Mouse (Mus musculus): ENCODE measurements around the gene Cdk2ap1. TPM values are rescaled to one million over a fixed set of nuclear protein-coding genes. Genes with fewer than 3 reads are reported as not detected.
"Not testable (repeated sequence)": the region's sequence is repeated elsewhere in the genome, so short reads cannot be mapped to it uniquely, and the experiment has no call there.

Gene Cdk2ap1
- polyA plus RNA-seq, 1 experiment from 2014 or later = 6.2 TPM

DNA sequence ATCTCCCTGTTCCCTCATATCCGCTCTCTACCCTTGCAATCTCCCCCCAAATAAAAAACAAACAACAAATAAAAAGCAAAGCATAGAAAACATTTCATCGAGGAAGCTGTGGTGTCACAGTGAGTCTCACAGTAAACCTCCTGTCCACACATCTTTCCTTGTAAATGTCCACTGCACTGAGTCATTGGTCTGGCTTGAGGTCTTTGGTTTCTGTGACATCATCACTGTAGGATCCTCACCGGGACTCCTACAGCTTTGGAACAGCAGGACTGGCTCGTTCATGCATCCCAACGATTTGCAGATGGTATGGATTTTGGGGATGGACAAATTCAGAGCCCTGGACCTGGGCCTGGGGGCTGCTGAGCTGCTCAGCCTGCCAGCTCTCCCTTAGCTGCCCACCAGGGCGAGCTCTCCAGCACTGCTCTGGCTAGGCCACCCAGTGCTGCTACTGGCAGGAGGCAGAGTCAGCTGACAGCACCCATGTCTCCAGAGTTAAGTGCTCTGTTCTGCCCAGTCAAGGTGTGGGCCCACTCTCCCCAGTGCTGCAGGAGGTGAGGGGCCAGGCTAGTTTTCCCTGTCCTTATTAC is 21.0 kb downstream of the Cdk2ap1 start:
- not testable (repeated sequence) for H3K4me3 ChIP-seq (ENCODE audit: low read depth, low read length); H3K27me3 ChIP-seq (ENCODE audit: control insufficient read depth, insufficient read depth, low read depth, low read length); H3K27ac ChIP-seq (ENCODE audit: low read length); H3K9ac ChIP-seq (ENCODE audit: low read depth, low read length); H3K4me2 ChIP-seq (ENCODE audit: low read depth, low read length); ATAC-seq (ENCODE audit: low read depth); H3K4me1 ChIP-seq (ENCODE audit: control insufficient read depth, low read depth, low read length); H3K36me3 ChIP-seq (ENCODE audit: control insufficient read depth, insufficient read depth); H3K9me3 ChIP-seq (replicated peaks; ENCODE audit: control insufficient read depth, low read length)
- 65% methylated on average over 6 of the region's 6 CpGs for WGBS (ENCODE audit: insufficient replicate concordance)

- 70% methylated on average over 8 of the region's 8 CpGs for WGBS (ENCODE audit: insufficient replicate concordance)
- H3K27ac ChIP-seq (ENCODE audit: low read length) = no peak overlapping the region
- ATAC-seq (ENCODE audit: low read depth) = no peak
- H3K36me3 ChIP-seq (ENCODE audit: control insufficient read depth, insufficient read depth) = no peaks in the 10 kb centered on the region
- H3K9me3 ChIP-seq (replicated peaks; ENCODE audit: control insufficient read depth, low read length) = no peaks in the 10 kb centered on the region
- H3K4me2 ChIP-seq (ENCODE audit: low read depth, low read length) = no peak overlapping the region
- no peaks in the 10 kb centered on the region for H3K4me1 ChIP-seq (ENCODE audit: control insufficient read depth, low read depth, low read length)
- no peak overlapping the region for H3K4me3 ChIP-seq (ENCODE audit: low read depth, low read length)
- H3K9ac ChIP-seq (ENCODE audit: low read depth, low read length) = no peak overlapping the region
- no peaks in the 10 kb centered on the region for H3K27me3 ChIP-seq (ENCODE audit: control insufficient read depth, insufficient read depth, low read depth, low read length)
Observed at GRCm38 (mm10) chr5:124338791-124339190, 24.1 kb downstream of the Cdk2ap1 start.

- no peak overlapping the region for H3K27ac ChIP-seq (ENCODE audit: low read length)
- 77% methylated on average over 9 of the region's 9 CpGs for WGBS (ENCODE audit: insufficient replicate concordance)
- H3K36me3 ChIP-seq (ENCODE audit: control insufficient read depth, insufficient read depth) = no peaks in the 10 kb centered on the region
- no peak overlapping the region for H3K4me2 ChIP-seq (ENCODE audit: low read depth, low read length)
- no peak for ATAC-seq (ENCODE audit: low read depth)
- H3K4me3 ChIP-seq (ENCODE audit: low read depth, low read length) = no peak overlapping the region
- H3K4me1 ChIP-seq (ENCODE audit: control insufficient read depth, low read depth, low read length) = no peaks in the 10 kb centered on the region
- H3K9ac ChIP-seq (ENCODE audit: low read depth, low read length) = no peak overlapping the region
- H3K9me3 ChIP-seq (replicated peaks; ENCODE audit: control insufficient read depth, low read length) = no peaks in the 10 kb centered on the region
- no peaks in the 10 kb centered on the region for H3K27me3 ChIP-seq (ENCODE audit: control insufficient read depth, insufficient read depth, low read depth, low read length)
Observed at GRCm38 (mm10) chr5:124337909-124338308, 25.0 kb downstream of the Cdk2ap1 start.

DNA sequence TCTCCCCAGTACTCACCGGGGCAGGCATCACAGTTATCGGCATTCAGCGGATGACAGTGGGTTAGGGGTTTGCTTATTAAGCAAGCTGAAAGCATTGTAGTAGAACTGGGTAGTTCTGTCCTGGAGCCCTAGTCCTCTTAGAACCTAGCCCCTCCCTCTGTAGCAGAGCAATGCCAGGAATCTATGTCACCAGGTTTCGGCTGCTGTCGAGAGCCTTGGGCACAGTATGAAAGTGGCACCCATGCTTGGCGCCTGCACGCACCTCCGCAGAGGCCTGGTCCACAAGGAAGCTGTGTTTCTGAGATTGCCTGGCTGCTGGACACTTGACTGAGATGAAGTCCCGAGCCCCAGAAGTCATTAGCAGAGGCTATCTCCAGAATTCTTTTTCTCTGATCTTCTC is 25.8 kb downstream of the Cdk2ap1 start:
- ATAC-seq (ENCODE audit: low read depth) = no peak
- no peaks in the 10 kb centered on the region for H3K27me3 ChIP-seq (ENCODE audit: control insufficient read depth, insufficient read depth, low read depth, low read length)
- no peak overlapping the region for H3K4me3 ChIP-seq (ENCODE audit: low read depth, low read length)
- WGBS (ENCODE audit: insufficient replicate concordance) = 82% methylated on average over 9 of the region's 9 CpGs
- H3K9ac ChIP-seq (ENCODE audit: low read depth, low read length) = no peak overlapping the region
- no peak overlapping the region for H3K4me2 ChIP-seq (ENCODE audit: low read depth, low read length)
- H3K36me3 ChIP-seq (ENCODE audit: control insufficient read depth, insufficient read depth) = no peaks in the 10 kb centered on the region
- no peaks in the 10 kb centered on the region for H3K4me1 ChIP-seq (ENCODE audit: control insufficient read depth, low read depth, low read length)
- no peaks in the 10 kb centered on the region for H3K9me3 ChIP-seq (replicated peaks; ENCODE audit: control insufficient read depth, low read length)
- no peak overlapping the region for H3K27ac ChIP-seq (ENCODE audit: low read length)

GRCm38 (mm10) chr5:124334392-124334791 is 28.5 kb downstream of the Cdk2ap1 start:
- WGBS (ENCODE audit: insufficient replicate concordance) = 57% methylated on average over 6 of the region's 6 CpGs
- H3K4me1 ChIP-seq (ENCODE audit: control insufficient read depth, low read depth, low read length) = no peaks in the 10 kb centered on the region
- H3K4me2 ChIP-seq (ENCODE audit: low read depth, low read length) = no peak overlapping the region
- ATAC-seq (ENCODE audit: low read depth) = peak; percentile 21; the same call in 1 of the 2 replicates
- H3K27me3 ChIP-seq (ENCODE audit: control insufficient read depth, insufficient read depth, low read depth, low read length) = no peaks in the 10 kb centered on the region
- no peaks in the 10 kb centered on the region for H3K9me3 ChIP-seq (replicated peaks; ENCODE audit: control insufficient read depth, low read length)
- no peak overlapping the region for H3K4me3 ChIP-seq (ENCODE audit: low read depth, low read length)
- no peak overlapping the region for H3K27ac ChIP-seq (ENCODE audit: low read length)
- H3K36me3 ChIP-seq (ENCODE audit: control insufficient read depth, insufficient read depth) = no peaks in the 10 kb centered on the region
- H3K9ac ChIP-seq (ENCODE audit: low read depth, low read length) = no peak overlapping the region

GRCm38 (mm10) chr5:124330086-124330485 is 32.8 kb downstream of the Cdk2ap1 start:
- no peak for ATAC-seq (ENCODE audit: low read depth)
- no peaks in the 10 kb centered on the region for H3K36me3 ChIP-seq (ENCODE audit: control insufficient read depth, insufficient read depth)
- H3K4me3 ChIP-seq (ENCODE audit: low read depth, low read length) = no peak overlapping the region
- no peak overlapping the region for H3K27ac ChIP-seq (ENCODE audit: low read length)
- no peaks in the 10 kb centered on the region for H3K27me3 ChIP-seq (ENCODE audit: control insufficient read depth, insufficient read depth, low read depth, low read length)
- H3K4me2 ChIP-seq (ENCODE audit: low read depth, low read length) = no peak overlapping the region
- H3K4me1 ChIP-seq (ENCODE audit: control insufficient read depth, low read depth, low read length) = peaks cover 20% of the 10 kb centered on the region
- no peak overlapping the region for H3K9ac ChIP-seq (ENCODE audit: low read depth, low read length)
- 78% methylated on average over 6 of the region's 6 CpGs for WGBS (ENCODE audit: insufficient replicate concordance)
- H3K9me3 ChIP-seq (replicated peaks; ENCODE audit: control insufficient read depth, low read length) = no peaks in the 10 kb centered on the region

DNA sequence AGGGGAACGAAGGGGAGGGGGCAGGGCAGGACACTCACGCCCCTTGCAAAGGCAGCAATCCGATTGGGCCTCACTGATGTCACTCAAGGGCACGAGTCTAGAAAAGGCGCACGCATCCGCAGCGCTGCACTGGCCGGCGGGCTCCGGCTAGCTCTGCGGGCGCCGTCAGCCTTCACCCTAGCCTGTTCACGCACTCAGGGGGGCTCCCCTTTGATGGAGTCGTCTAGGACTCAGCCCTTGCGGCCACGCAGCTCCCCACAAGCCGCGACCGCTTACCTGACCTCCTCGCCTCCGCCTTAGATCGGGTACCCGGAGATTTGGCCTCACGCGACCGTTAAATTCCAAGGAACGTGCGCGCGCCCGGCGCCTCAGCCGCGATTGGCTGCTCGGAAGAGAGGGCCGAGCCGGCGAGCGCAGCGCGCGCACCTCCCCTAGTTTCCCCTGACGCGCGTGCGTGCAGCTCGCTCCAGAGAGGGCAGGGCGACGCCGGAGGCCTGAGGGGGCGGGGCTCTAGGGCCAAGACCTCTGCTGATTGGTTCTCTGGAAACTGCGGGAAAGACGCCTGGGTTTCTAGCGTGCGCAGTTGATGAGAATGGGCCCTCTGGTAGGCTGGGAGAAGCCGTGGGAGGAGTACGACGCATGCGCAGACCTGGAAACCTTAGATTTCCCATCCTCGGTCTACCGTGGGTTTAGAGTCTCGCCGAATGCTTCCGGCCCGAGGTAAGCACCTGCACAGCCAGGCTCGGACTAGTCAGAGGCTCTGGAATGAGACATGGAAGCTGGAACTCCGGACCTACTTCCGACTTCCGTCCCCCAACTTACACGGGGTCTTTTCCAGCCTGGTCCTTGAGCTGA is 35.1 kb downstream of the Cdk2ap1 start, which contains the start of the genes Mphosph9 and 2810006K23Rik:
Gene Mphosph9 (minus strand): TSS at position 463 of the 855 bp plus-strand sequence.
Gene 2810006K23Rik (plus strand): TSS at position 580 of the 855 bp plus-strand sequence.
- ATAC-seq (ENCODE audit: low read depth) = peak; percentile 96
- H3K4me2 ChIP-seq (ENCODE audit: low read depth, low read length) = peak within 1 kb of the TSS; percentile 97
- H3K4me3 ChIP-seq (ENCODE audit: low read depth, low read length) = peak within 1 kb of the TSS; percentile 84
- no peaks in the 10 kb centered on the region for H3K9me3 ChIP-seq (replicated peaks; ENCODE audit: control insufficient read depth, low read length)
- peaks cover 20% of the 10 kb centered on the region for H3K4me1 ChIP-seq (ENCODE audit: control insufficient read depth, low read depth, low read length)
- H3K9ac ChIP-seq (ENCODE audit: low read depth, low read length) = peak within 1 kb of the TSS; percentile 89
- no peaks in the 10 kb centered on the region for H3K36me3 ChIP-seq (ENCODE audit: control insufficient read depth, insufficient read depth)
- H3K27ac ChIP-seq (ENCODE audit: low read length) = peak within 1 kb of the TSS; percentile 96
- H3K27me3 ChIP-seq (ENCODE audit: control insufficient read depth, insufficient read depth, low read depth, low read length) = no peaks in the 10 kb centered on the region
- under 1% methylated on average over 72 of the region's 72 CpGs for WGBS (ENCODE audit: insufficient replicate concordance)

GRCm38 (mm10) chr5:124326829-124327228 is 36.1 kb downstream of the Cdk2ap1 start:
- H3K9ac ChIP-seq (ENCODE audit: low read depth, low read length) = peak overlapping the region; percentile 89
- H3K4me3 ChIP-seq (ENCODE audit: low read depth, low read length) = peak overlapping the region; percentile 81
- no peak for ATAC-seq (ENCODE audit: low read depth)
- H3K9me3 ChIP-seq (replicated peaks; ENCODE audit: control insufficient read depth, low read length) = no peaks in the 10 kb centered on the region
- no peaks in the 10 kb centered on the region for H3K27me3 ChIP-seq (ENCODE audit: control insufficient read depth, insufficient read depth, low read depth, low read length)
- H3K4me2 ChIP-seq (ENCODE audit: low read depth, low read length) = peak overlapping the region; percentile 93
- H3K4me1 ChIP-seq (ENCODE audit: control insufficient read depth, low read depth, low read length) = peaks cover 20% of the 10 kb centered on the region
- peak overlapping the region; percentile 96; the same call in 1 of the 2 replicates for H3K27ac ChIP-seq (ENCODE audit: low read length)
- no peaks in the 10 kb centered on the region for H3K36me3 ChIP-seq (ENCODE audit: control insufficient read depth, insufficient read depth)
- 3% methylated on average over 8 of the region's 8 CpGs for WGBS (ENCODE audit: insufficient replicate concordance)

DNA sequence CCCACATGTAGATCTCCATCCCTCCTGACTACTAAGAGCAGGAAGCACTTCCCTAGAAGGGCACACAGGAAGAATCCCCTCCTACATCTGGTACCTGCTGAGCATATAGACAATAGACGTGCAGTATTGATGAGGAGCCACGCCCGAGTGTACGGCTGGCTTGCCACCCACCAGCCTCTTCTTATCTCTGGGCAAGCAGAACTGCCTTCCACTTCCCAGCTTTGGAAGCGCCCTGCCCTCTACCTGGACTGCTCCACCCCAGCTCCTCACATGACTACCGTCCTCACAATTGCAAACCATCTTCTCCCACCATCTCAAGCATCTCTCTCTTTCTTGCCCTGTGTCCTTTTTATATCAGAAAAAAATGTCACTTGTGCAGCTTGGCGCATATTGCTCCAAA is 45.2 kb downstream of the Cdk2ap1 start:
- H3K36me3 ChIP-seq (ENCODE audit: control insufficient read depth, insufficient read depth) = peaks cover 15% of the 10 kb centered on the region
- no peak overlapping the region for H3K4me3 ChIP-seq (ENCODE audit: low read depth, low read length)
- no peaks in the 10 kb centered on the region for H3K27me3 ChIP-seq (ENCODE audit: control insufficient read depth, insufficient read depth, low read depth, low read length)
- 43% methylated on average over 7 of the region's 7 CpGs for WGBS (ENCODE audit: insufficient replicate concordance)
- no peak overlapping the region for H3K27ac ChIP-seq (ENCODE audit: low read length)
- peak overlapping the region; percentile 11; the same call in 1 of the 2 replicates for H3K4me2 ChIP-seq (ENCODE audit: low read depth, low read length)
- ATAC-seq (ENCODE audit: low read depth) = peak; percentile 75
- H3K9ac ChIP-seq (ENCODE audit: low read depth, low read length) = no peak overlapping the region
- peaks cover 11% of the 10 kb centered on the region for H3K4me1 ChIP-seq (ENCODE audit: control insufficient read depth, low read depth, low read length)
- no peaks in the 10 kb centered on the region for H3K9me3 ChIP-seq (replicated peaks; ENCODE audit: control insufficient read depth, low read length)

Data from liver, embryonic 16.5 days (tissue).